Mouse (Mus musculus) neural tube, embryonic 11.5 days (tissue): ENCODE data around the gene Cmip. TPM values are rescaled to one million over a fixed set of nuclear protein-coding genes. Genes with fewer than 3 reads are reported as not detected.
A peak's percentile ranks its signal among the peaks of the same experiment; 100 is the strongest.

Experiments used
- ATAC-seq: fragments of 200-750 bp; cut with Nextera tagmentation; 2 replicates; pipeline ENCODE4 v1.8.0; 2017; ENCODE audit warnings: moderate number of reproducible peaks, mild to moderate bottlenecking, moderate TSS enrichment, moderate library complexity; ENCODE audit not compliant: insufficient read depth, low FRiP score, low TSS enrichment
- DNase-seq: peaks from one replicate; pipeline ENCODE4 v3.0.0-alpha.2; 2015; ENCODE audit warnings: low spot score
- H3K27ac ChIP-seq: fragments of 300-500 bp; sonication (generic); 2 replicates; pipeline ENCODE4 v1.5.1; 2014; ENCODE audit warnings: low read depth, mild to moderate bottlenecking, low read length
- H3K27me3 ChIP-seq: fragments of 300-500 bp; sonication (generic); 2 replicates; pipeline ENCODE4 v1.6.1; 2014; ENCODE audit warnings: mild to moderate bottlenecking, low read length, mixed read lengths; ENCODE audit not compliant: control insufficient read depth, insufficient read depth
- H3K36me3 ChIP-seq: fragments of 300-500 bp; sonication (generic); 2 replicates; pipeline ENCODE4 v1.6.1; 2014; ENCODE audit warnings: mild to moderate bottlenecking, low read length, moderate library complexity, mixed read lengths; ENCODE audit not compliant: control insufficient read depth, insufficient read depth
- H3K4me1 ChIP-seq: fragments of 300-500 bp; sonication (generic); 2 replicates; pipeline ENCODE4 v1.6.1; 2014; ENCODE audit warnings: low read length, mixed read lengths; ENCODE audit not compliant: control insufficient read depth, insufficient read depth
- H3K4me2 ChIP-seq: fragments of 300-500 bp; sonication (generic); 2 replicates; pipeline ENCODE4 v1.6.1; 2014; ENCODE audit warnings: low read depth, mild to moderate bottlenecking, moderate library complexity
- H3K4me3 ChIP-seq: fragments of 300-500 bp; sonication (generic); 2 replicates; pipeline ENCODE4 v1.5.1; 2014; ENCODE audit warnings: low read depth, low read length
- H3K9ac ChIP-seq: fragments of 300-500 bp; sonication (generic); 2 replicates; pipeline ENCODE4 v1.6.1; 2014; ENCODE audit warnings: mild to moderate bottlenecking, low read length
- H3K9me3 ChIP-seq: fragments of 300-500 bp; sonication (generic); 2 replicates; pipeline ENCODE4 v1.6.1; 2016; ENCODE audit warnings: low read length; ENCODE audit not compliant: control insufficient read depth
- WGBS: fragments of 180-500 bp; shearing (Covaris S2); extraction: QIAGEN DNeasy Blood & Tissue Kit; methylation state at CpG from one replicate; pipeline ENCODE4 v1.1.7; 2014; 5-methylcytosine and 5-hydroxymethylcytosine counted together
- polyA plus RNA-seq: library from polyadenylated mRNA; unstranded; fragments of >200 nt; fragmentation: Nextera tagmentation; extraction: Ambion mirVana; gene quantifications from 2 replicates; pipeline ENCODE4 v1.2.1, GENCODE M21; 2014

Cmip gene
- polyA plus RNA-seq, 1 experiment from 2014 or later: 56.7 TPM

DNA sequence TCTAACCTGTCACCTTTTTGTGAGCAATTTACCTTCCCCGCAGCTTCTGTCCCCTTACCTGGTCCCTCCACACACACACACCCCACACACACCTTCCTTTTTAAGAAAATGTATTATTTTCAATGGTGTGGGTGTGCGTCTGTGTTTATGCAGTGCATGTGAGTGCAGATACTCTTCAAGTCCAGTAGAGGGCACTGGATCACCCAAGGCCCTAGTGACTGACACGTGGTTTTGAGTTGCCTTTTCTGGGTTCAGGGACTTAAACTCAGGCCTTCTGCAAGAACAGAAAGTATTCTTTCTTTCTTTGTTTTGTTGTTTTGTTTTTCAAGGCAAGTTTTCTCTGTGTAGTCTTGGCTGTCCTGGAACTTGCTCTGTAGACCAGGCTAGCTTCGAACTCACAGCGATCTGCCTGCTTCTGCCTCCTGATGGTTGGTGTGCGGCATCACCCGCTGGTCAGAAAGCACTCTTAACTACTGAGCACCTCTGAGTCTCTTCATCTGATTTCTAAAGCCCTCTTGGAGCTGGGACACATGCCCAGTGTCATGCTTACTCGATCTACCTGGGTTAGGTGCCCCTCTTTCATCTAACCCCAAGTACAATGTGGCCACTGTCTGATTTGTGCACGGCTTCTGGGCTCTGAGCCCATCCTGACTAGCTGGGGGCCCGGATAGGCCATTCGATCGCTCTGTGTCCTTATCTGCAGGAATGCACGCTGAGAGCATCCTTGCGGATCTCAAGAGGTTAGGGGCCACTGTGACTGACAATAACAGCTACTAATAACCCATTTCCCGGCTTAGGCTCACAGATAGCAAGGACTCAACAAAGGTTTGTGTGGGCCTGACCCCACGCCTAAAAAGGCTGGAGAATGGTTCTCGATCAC lies 3.2 kb upstream of the Cmip start:
- DNase-seq (no peak), ATAC-seq (no peak)
- H3K27ac ChIP-seq: no peak overlapping the region
- H3K9ac ChIP-seq: no peak overlapping the region
- H3K4me2 ChIP-seq: no peak overlapping the region
- H3K36me3 ChIP-seq: no peaks in the 10 kb centered on the region
- WGBS: 91% methylated on average over 17 of the region's 17 CpGs
- peaks cover 3% of the 10 kb centered on the region for H3K4me1 ChIP-seq
- H3K4me3 ChIP-seq: no peak overlapping the region
- no peaks in the 10 kb centered on the region for H3K27me3 ChIP-seq
- H3K9me3 ChIP-seq: no peaks in the 10 kb centered on the region

DNA sequence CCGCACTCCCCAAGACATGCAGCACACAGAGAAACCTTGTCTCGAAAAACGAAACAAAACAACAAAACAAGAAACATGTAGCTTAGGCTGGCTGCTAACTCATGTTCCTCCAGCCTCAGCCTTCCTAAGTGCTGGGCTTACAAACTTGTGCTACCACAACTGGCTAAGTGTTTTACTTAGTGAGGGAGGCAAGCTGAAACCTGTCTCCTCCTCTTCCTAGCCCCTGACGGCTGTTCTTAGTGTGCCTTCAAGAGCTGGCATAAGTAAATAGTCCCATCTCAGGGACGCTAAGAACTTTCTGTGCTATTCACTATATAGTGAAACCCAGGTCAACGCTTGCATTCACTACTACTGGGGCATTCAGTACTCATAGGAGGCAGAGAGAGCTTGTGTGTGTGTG lies 2.4 kb upstream of the Cmip start:
- whole genome bisulfite sequencing: 78% methylated on average over 6 of the region's 6 CpGs

DNA sequence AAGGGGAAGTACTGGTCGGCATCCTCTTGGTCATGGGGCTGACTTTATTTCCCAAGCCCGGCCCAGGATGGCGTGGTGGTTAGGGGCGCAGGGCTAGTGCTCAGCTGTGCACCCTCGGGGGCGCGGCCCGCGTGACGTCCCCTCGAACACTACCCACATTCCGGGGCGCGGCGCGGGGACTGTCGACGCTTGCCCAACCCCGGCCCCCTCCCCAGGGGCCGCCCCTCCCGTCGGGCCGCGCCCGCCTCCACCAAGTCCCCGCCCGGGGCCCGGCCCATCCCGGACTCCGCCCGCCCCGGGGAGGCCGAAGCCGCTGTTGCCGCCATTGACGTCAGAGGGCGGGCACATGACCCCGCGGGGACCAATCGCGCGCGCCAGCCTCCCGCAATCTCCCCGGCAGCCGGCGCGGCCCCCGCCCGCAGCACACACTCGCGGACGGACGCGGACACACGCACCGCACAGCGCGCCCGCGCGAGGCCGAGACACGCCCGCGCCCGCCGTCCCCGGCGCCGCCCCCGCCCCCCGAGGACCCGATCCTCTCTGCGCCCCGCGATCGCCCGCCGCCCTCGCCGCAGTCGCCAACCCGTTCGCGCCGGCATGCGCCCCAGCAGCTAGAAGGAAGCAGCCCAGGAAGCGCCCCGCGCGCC lies 449 bp upstream of the Cmip start:
- no peaks in the 10 kb centered on the region for H3K9me3 ChIP-seq
- peak overlapping the region; percentile 90 for H3K27ac ChIP-seq
- peak overlapping the region; percentile 92 for H3K4me2 ChIP-seq
- DNase-seq: peak; percentile 91
- H3K9ac ChIP-seq: peak overlapping the region; percentile 95
- peak; percentile 84 for ATAC-seq
- under 1% methylated on average over 51 of the region's 92 CpGs for WGBS
- H3K36me3 ChIP-seq: no peaks in the 10 kb centered on the region
- H3K27me3 ChIP-seq: no peaks in the 10 kb centered on the region
- peaks cover 27% of the 10 kb centered on the region for H3K4me1 ChIP-seq
- H3K4me3 ChIP-seq: peak overlapping the region; percentile 96

More for the DNA sequence above, 2.4 kb upstream of the Cmip start:
- ATAC-seq (no peak), DNase-seq (no peak)
- Histone ChIP-seq H3K4me1 (peaks cover 11% of the 10 kb centered on the region), H3K27me3 (no peaks in the 10 kb centered on the region), H3K9ac (no peak overlapping the region), H3K27ac (no peak overlapping the region), H3K36me3 (no peaks in the 10 kb centered on the region), H3K4me3 (no peak overlapping the region), H3K9me3 (no peaks in the 10 kb centered on the region), H3K4me2 (no peak overlapping the region)

DNA sequence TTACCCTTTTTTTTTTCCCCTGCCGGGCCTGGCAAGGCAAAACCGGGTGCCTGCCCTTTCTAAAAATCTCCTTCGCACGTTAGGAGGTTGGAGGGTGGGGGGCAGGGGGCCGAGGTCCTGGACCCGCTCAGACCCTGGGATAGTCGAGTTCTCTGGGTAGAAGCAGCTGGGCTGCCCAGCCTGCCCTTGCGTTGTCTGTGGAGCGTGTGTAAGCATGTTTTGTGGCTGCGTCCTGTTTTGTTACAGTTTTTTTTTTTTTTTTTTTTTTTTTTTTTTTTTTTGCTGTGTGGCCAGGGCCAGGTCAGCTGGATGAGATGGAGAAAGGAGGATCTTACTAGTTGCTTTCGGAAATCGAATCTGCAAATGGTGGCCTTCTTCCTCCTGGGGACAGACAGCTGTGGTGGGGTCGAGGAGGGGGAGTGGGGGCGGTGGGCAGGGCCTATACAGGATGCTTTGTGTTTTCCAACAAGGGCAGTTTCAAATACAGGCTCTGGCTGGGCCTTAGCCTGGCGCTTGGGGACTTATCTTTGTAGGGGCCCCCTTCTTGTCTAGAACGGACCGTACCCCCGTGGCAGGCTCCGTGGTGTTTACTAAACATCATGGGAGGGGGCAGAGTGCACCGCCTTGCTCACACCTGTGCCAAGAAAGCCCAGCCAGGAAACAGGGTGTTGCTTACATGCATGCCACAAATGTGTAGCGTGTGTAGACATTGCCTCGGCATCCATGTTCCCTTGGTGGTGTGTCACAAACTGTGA lies 1.1 kb downstream of the Cmip start:
- peak; percentile 66 for DNase-seq
- Histone ChIP-seq H3K27me3 (no peaks in the 10 kb centered on the region), H3K4me2 (peak overlapping the region; percentile 92), H3K27ac (peak overlapping the region; percentile 90), H3K9ac (peak overlapping the region; percentile 95), H3K36me3 (no peaks in the 10 kb centered on the region), H3K9me3 (no peaks in the 10 kb centered on the region), H3K4me1 (peaks cover 34% of the 10 kb centered on the region), H3K4me3 (peak overlapping the region; percentile 96)
- WGBS: 8% methylated on average over 22 of the region's 22 CpGs
- 0 out of 2 replicates have a peak, but pooled peaks have one; percentile 7 for ATAC-seq

DNA sequence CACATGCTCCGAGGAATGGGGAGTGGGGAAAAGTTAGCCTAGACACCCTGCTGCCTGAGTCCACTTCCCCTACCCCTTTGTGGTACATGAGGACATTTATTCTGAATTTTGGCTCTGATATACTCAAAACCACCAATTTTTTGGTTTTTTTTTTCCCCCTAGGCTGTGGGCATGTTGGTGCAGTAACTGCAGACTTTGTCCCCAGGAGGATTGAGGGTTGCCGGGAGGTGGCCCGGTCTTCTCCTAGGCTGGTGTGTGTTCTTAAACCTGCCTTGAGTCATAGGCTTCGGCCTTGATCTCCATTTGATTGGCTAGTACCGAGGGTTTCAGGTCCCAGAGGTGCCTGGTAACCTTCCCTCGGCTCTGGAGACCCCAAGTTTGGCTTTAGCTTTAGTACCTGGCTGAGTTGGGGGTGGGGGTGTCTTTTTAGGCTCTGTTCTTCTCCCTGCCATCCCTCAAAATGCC lies 1.7 kb downstream of the Cmip start:
- no peaks in the 10 kb centered on the region for H3K36me3 ChIP-seq
- no peaks in the 10 kb centered on the region for H3K27me3 ChIP-seq
- peak overlapping the region; percentile 90 for H3K27ac ChIP-seq
- DNase-seq: peak; percentile 27
- H3K4me1 ChIP-seq: peaks cover 34% of the 10 kb centered on the region
- 53% methylated on average over 6 of the region's 6 CpGs for WGBS
- peak overlapping the region; percentile 95 for H3K9ac ChIP-seq
- peak overlapping the region; percentile 92 for H3K4me2 ChIP-seq
- H3K9me3 ChIP-seq: no peaks in the 10 kb centered on the region
- H3K4me3 ChIP-seq: peak overlapping the region; percentile 96
- ATAC-seq: no peak

DNA sequence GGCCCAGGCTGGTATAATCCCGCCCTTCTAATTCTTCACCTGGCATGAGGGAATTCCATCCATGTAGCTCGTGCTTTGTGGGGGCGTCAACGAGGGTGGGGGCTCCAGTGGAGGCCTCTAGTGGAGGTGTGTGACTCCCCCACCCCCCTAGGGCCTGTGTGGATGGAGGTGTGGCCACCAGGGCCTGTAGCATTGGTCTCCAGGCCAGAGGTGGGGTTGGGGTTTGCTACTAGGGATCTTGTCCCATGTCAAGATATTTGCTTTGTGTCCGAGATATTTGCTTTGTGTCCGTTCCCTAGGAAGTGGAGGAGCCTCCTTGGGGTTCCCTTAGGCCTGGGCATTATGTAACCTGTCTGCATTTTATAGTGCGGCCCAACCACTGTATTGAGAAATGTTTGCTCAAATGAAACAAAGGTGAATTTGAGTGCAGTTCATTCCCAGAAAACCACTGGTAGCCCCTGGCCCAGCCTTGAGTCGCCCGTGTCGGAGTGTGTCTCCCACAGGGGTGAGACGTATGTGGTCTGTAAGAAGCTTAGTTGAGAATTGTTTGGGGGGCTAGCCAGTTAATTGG lies 2.7 kb downstream of the Cmip start:
- no peaks in the 10 kb centered on the region for H3K9me3 ChIP-seq
- H3K4me1 ChIP-seq: peaks cover 34% of the 10 kb centered on the region
- H3K36me3 ChIP-seq: no peaks in the 10 kb centered on the region
- ATAC-seq: no peak
- H3K9ac ChIP-seq: peak overlapping the region; percentile 95
- H3K4me3 ChIP-seq: peak overlapping the region; percentile 96
- DNase-seq: no peak
- peak overlapping the region; percentile 92 for H3K4me2 ChIP-seq
- no peaks in the 10 kb centered on the region for H3K27me3 ChIP-seq
- peak overlapping the region; percentile 56; the same call in 1 of the 2 replicates for H3K27ac ChIP-seq
- 49% methylated on average over 11 of the region's 11 CpGs for WGBS

DNA sequence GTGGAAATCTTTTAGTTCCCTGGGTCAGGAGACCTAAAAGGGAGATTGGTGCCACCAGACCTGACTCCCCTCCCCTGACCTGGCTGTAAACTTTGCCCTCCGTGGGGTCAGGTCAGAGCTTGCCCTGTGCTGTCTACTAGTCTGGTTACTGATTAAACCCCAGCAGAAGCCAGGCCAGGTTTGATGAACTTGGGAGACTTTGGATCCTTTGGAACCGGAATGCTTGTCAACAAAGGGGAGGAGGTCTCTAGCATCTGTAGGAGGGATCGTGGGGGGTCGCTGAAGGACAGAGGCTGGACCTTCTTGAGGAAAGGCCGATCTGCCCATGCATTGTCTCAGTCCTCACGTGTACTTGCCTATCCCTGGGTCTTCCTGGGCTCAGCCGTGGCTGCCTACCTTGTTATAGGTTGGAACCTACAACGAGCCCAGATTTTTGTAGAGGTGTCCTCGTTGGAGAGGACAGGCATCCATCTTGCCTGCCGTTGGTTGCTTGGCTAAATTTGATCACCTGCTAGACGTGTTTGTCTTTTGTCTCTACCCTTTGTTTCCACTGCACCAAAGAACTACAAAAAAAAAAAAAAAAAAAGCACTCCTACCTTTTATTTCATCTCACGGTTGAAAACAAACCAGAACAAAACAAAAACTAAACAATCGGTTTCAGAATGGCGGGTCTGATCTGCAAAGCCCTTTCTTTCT lies 3.5 kb downstream of the Cmip start:
- DNase-seq (peak; percentile 32), ATAC-seq (no peak)
- H3K4me3 ChIP-seq: peak overlapping the region; percentile 96
- peaks cover 34% of the 10 kb centered on the region for H3K4me1 ChIP-seq
- peak overlapping the region; percentile 56; the same call in 1 of the 2 replicates for H3K27ac ChIP-seq
- 24% methylated on average over 14 of the region's 14 CpGs for WGBS
- H3K9ac ChIP-seq: peak overlapping the region; percentile 95
- H3K9me3 ChIP-seq: no peaks in the 10 kb centered on the region
- peak overlapping the region; percentile 92 for H3K4me2 ChIP-seq
- no peaks in the 10 kb centered on the region for H3K36me3 ChIP-seq
- no peaks in the 10 kb centered on the region for H3K27me3 ChIP-seq
